Mouse (Mus musculus): ENCODE measurements around the gene Eef2k. TPM values are rescaled to one million over a fixed set of nuclear protein-coding genes. Genes with fewer than 3 reads are reported as not detected.
A peak's percentile ranks its signal among the peaks of the same experiment; 100 is the strongest.

Gene Eef2k
- polyA plus RNA-seq, 1 experiment: 15.1 TPM

- TF ChIP-seq CTCF (IDR thresholded peaks at IDR 0.05; ENCODE audit: low read depth, low read length) (no peak), POLR2A (IDR thresholded peaks at IDR 0.05; ENCODE audit: borderline replicate concordance, low read depth, low read length) (no peak)
- Histone ChIP-seq H3K27ac (ENCODE audit: insufficient read depth, low read depth, low read length) (no peak overlapping the region), H3K4me1 (ENCODE audit: control insufficient read depth, insufficient read depth, low read length) (peaks cover 16% of the 10 kb centered on the region), H3K4me3 (ENCODE audit: insufficient read depth, low read length) (peak overlapping the region; percentile 65)
Observed at GRCm38 (mm10) chr7:120843852-120844435, 1.3 kb downstream of the Eef2k start.

- Histone ChIP-seq H3K4me3 (ENCODE audit: insufficient read depth, low read length) (no peak overlapping the region), H3K4me1 (ENCODE audit: control insufficient read depth, insufficient read depth, low read length) (peaks cover 17% of the 10 kb centered on the region), H3K27ac (ENCODE audit: insufficient read depth, low read depth, low read length) (no peak overlapping the region)
- no peak for TF ChIP-seq CTCF (IDR thresholded peaks at IDR 0.05; ENCODE audit: low read depth, low read length)
- no peak for TF ChIP-seq POLR2A (IDR thresholded peaks at IDR 0.05; ENCODE audit: borderline replicate concordance, low read depth, low read length)
Observed at GRCm38 (mm10) chr7:120844689-120845088, 2.1 kb downstream of the Eef2k start.

GRCm38 (mm10) chr7:120848831-120849512 lies 6.3 kb downstream of the Eef2k start:
- no peak overlapping the region for H3K27ac ChIP-seq (ENCODE audit: insufficient read depth, low read depth, low read length)
- TF ChIP-seq CTCF (IDR thresholded peaks at IDR 0.05; ENCODE audit: low read depth, low read length): no peak
- TF ChIP-seq POLR2A (IDR thresholded peaks at IDR 0.05; ENCODE audit: borderline replicate concordance, low read depth, low read length): no peak
- H3K4me1 ChIP-seq (ENCODE audit: control insufficient read depth, insufficient read depth, low read length): peaks cover 46% of the 10 kb centered on the region

GRCm38 (mm10) chr7:120850165-120850564 lies 7.5 kb downstream of the Eef2k start:
- no peak overlapping the region for H3K27ac ChIP-seq (ENCODE audit: insufficient read depth, low read depth, low read length)
- H3K4me1 ChIP-seq (ENCODE audit: control insufficient read depth, insufficient read depth, low read length): peaks cover 45% of the 10 kb centered on the region
- TF ChIP-seq POLR2A (IDR thresholded peaks at IDR 0.05; ENCODE audit: borderline replicate concordance, low read depth, low read length): no peak
- no peak for TF ChIP-seq CTCF (IDR thresholded peaks at IDR 0.05; ENCODE audit: low read depth, low read length)
- H3K4me3 ChIP-seq (ENCODE audit: insufficient read depth, low read length): no peak overlapping the region

More at GRCm38 (mm10) chr7:120848831-120849512, 6.3 kb downstream of the Eef2k start:
- H3K4me3 ChIP-seq (ENCODE audit: insufficient read depth, low read length): no peak overlapping the region

- TF ChIP-seq CTCF (IDR thresholded peaks at IDR 0.05; ENCODE audit: low read depth, low read length): no peak
Observed at GRCm38 (mm10) chr7:120859854-120860253, 17.2 kb downstream of the Eef2k start.

GRCm38 (mm10) chr7:120860799-120861487 lies 18.3 kb downstream of the Eef2k start:
- Histone ChIP-seq H3K4me3 (ENCODE audit: insufficient read depth, low read length) (no peak overlapping the region), H3K4me1 (ENCODE audit: control insufficient read depth, insufficient read depth, low read length) (peaks cover 42% of the 10 kb centered on the region), H3K27ac (ENCODE audit: insufficient read depth, low read depth, low read length) (no peak overlapping the region)
- TF ChIP-seq POLR2A (IDR thresholded peaks at IDR 0.05; ENCODE audit: borderline replicate concordance, low read depth, low read length) (no peak), CTCF (IDR thresholded peaks at IDR 0.05; ENCODE audit: low read depth, low read length) (no peak)

More at GRCm38 (mm10) chr7:120859854-120860253, 17.2 kb downstream of the Eef2k start:
- Histone ChIP-seq H3K27ac (ENCODE audit: insufficient read depth, low read depth, low read length) (no peak overlapping the region), H3K4me1 (ENCODE audit: control insufficient read depth, insufficient read depth, low read length) (peaks cover 36% of the 10 kb centered on the region), H3K4me3 (ENCODE audit: insufficient read depth, low read length) (no peak overlapping the region)

- Histone ChIP-seq H3K4me1 (ENCODE audit: control insufficient read depth, insufficient read depth, low read length) (peaks cover 42% of the 10 kb centered on the region), H3K27ac (ENCODE audit: insufficient read depth, low read depth, low read length) (no peak overlapping the region), H3K4me3 (ENCODE audit: insufficient read depth, low read length) (no peak overlapping the region)
- no peak for TF ChIP-seq POLR2A (IDR thresholded peaks at IDR 0.05; ENCODE audit: borderline replicate concordance, low read depth, low read length)
- no peak for TF ChIP-seq CTCF (IDR thresholded peaks at IDR 0.05; ENCODE audit: low read depth, low read length)
Observed at GRCm38 (mm10) chr7:120861488-120862047, 18.9 kb downstream of the Eef2k start.

- TF ChIP-seq CTCF (IDR thresholded peaks at IDR 0.05; ENCODE audit: low read depth, low read length): no peak
- no peak overlapping the region for H3K4me3 ChIP-seq (ENCODE audit: insufficient read depth, low read length)
- peaks cover 44% of the 10 kb centered on the region for H3K4me1 ChIP-seq (ENCODE audit: control insufficient read depth, insufficient read depth, low read length)
Observed at GRCm38 (mm10) chr7:120862196-120862595, 19.6 kb downstream of the Eef2k start.

GRCm38 (mm10) chr7:120862626-120863025 lies 20.0 kb downstream of the Eef2k start:
- peaks cover 48% of the 10 kb centered on the region for H3K4me1 ChIP-seq (ENCODE audit: control insufficient read depth, insufficient read depth, low read length)
- H3K27ac ChIP-seq (ENCODE audit: insufficient read depth, low read depth, low read length): no peak overlapping the region
- H3K4me3 ChIP-seq (ENCODE audit: insufficient read depth, low read length): no peak overlapping the region
- TF ChIP-seq CTCF (IDR thresholded peaks at IDR 0.05; ENCODE audit: low read depth, low read length) (no peak), POLR2A (IDR thresholded peaks at IDR 0.05; ENCODE audit: borderline replicate concordance, low read depth, low read length) (no peak)

More at GRCm38 (mm10) chr7:120862196-120862595, 19.6 kb downstream of the Eef2k start:
- H3K27ac ChIP-seq (ENCODE audit: insufficient read depth, low read depth, low read length): no peak overlapping the region

GRCm38 (mm10) chr7:120863476-120863875 lies 20.8 kb downstream of the Eef2k start:
- no peak overlapping the region for H3K4me3 ChIP-seq (ENCODE audit: insufficient read depth, low read length)
- no peak for TF ChIP-seq POLR2A (IDR thresholded peaks at IDR 0.05; ENCODE audit: borderline replicate concordance, low read depth, low read length)
- no peak for TF ChIP-seq CTCF (IDR thresholded peaks at IDR 0.05; ENCODE audit: low read depth, low read length)
- H3K4me1 ChIP-seq (ENCODE audit: control insufficient read depth, insufficient read depth, low read length): peaks cover 55% of the 10 kb centered on the region
- no peak overlapping the region for H3K27ac ChIP-seq (ENCODE audit: insufficient read depth, low read depth, low read length)
